In the genomic region with DNA sequence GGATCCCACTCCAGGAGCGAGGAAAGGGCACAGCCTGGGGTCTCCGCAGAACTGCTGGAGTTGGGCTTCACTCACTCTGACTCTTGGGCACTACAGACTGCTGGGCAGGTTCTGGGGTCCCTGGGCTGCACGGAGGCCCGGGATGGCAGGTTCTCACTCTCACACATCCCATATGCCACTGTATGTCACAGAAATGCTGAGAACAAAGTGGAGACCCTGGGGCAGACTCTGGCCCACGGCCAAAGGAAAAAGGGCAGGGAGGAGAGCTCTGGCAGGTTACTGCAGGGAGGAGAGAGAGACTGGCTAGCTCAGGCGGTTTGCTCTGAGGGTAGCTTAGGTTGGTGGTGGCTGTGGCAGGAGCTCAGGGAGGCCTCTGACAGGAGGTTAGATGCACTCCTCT, we compare ENCODE assay signal across 13 mouse cellular contexts. TPM values are rescaled to one million over a fixed set of nuclear protein-coding genes. Genes with fewer than 3 reads are reported as not detected.
DNase-seq lines count a peak whose midpoint lies in the region; ATAC-seq lines count a peak whose summit lies in the region.
"Had no signal": no experiment of that assay in that cellular context is flagged by ENCODE, and none has a peak within 500 bp of the region (broad histone marks: within the 10 kb centered on the region; RNA-seq: fewer than 3 reads in every experiment).

No protein-coding gene starts in this region.

- H3K4me2 ChIP-seq in limb, embryonic 12.5 days: no peak overlapping the region; the same call in 1 of the 2 replicates
- H3K4me2 ChIP-seq: kidney, embryonic 15.5 days; liver, embryonic 15.5 days had no signal

- ATAC-seq in cerebellum, adult (ENCODE audit: insufficient number of reproducible peaks, low FRiP score, low TSS enrichment): no peak
- ATAC-seq in limb, embryonic 12.5 days (ENCODE audit: insufficient number of reproducible peaks, insufficient read depth, low FRiP score, low TSS enrichment, low read depth): no peak

- H3K9ac ChIP-seq in limb, embryonic 12.5 days (replicated peaks): no peak overlapping the region
- H3K9ac ChIP-seq: kidney, embryonic 15.5 days; liver, embryonic 15.5 days had no signal

- H3K4me3 ChIP-seq in limb, embryonic 12.5 days (replicated peaks): no peak overlapping the region
- H3K4me3 ChIP-seq: kidney, embryonic 15.5 days; liver, embryonic 15.5 days had no signal

- H3K36me3 ChIP-seq in limb, embryonic 12.5 days: no peaks in the 10 kb centered on the region
- H3K36me3 ChIP-seq: kidney, embryonic 15.5 days; liver, embryonic 15.5 days had no signal

- peak; percentile 52 to 53 for DNase-seq in cerebellum, postnatal 14 days
- DNase-seq in retina, postnatal 1 day: peak; percentile 67
- no peak for DNase-seq in retina, embryonic 14.5 days (ENCODE audit: low spot score)
- DNase-seq in embryo, embryonic 11 days: no peak
- DNase-seq in lung, postnatal 4 days: no peak
- no peak for DNase-seq in thymus, postnatal 10 days (ENCODE audit: low spot score in 2 of 2)
- DNase-seq: B cell, adult 2 months; gastrocnemius, postnatal 36 days; heart, postnatal 10 days had no signal

- peaks cover 31% of the 10 kb centered on the region for H3K4me1 ChIP-seq in limb, embryonic 12.5 days (replicated peaks)
- H3K4me1 ChIP-seq: liver, embryonic 15.5 days had no signal

- H3K27ac ChIP-seq in limb, embryonic 12.5 days: peak overlapping the region; percentile 35; the same call in 1 of the 2 replicates
- H3K27ac ChIP-seq: kidney, embryonic 15.5 days; liver, embryonic 15.5 days had no signal

- no peaks in the 10 kb centered on the region for H3K9me3 ChIP-seq in limb, embryonic 12.5 days
- H3K9me3 ChIP-seq: kidney, embryonic 15.5 days; liver, embryonic 15.5 days had no signal

- no peaks in the 10 kb centered on the region for H3K27me3 ChIP-seq in limb, embryonic 12.5 days
- H3K27me3 ChIP-seq: kidney, embryonic 15.5 days; liver, embryonic 15.5 days had no signal

- 67% methylated on average over 6 of the region's 6 CpGs for WGBS in limb, embryonic 12.5 days

RNA-seq across cellular contexts. Expression of gene Fam168a, which starts 15.8 kb away (rescaled TPM):
- polyA plus RNA-seq in limb, embryonic 12.5 days (2016; fragmentation: Nextera tagmentation; extraction: Ambion mirVana): 42.7 and 54.1 TPM in 2 replicates

Comparison
In these comparisons a context has a peak if more than half of its experiments do, and no peak if none do; other contexts are left out.
1. DNase-seq: peak in cerebellum, postnatal 14 days (2 of 2) and retina, postnatal 1 day (single experiment); none in retina, embryonic 14.5 days (single experiment), embryo, embryonic 11 days (single experiment), lung, postnatal 4 days (0 of 2) and thymus, postnatal 10 days (0 of 2).